Mouse (Mus musculus) cerebellum, postnatal 25 days (tissue): ENCODE measurements around the gene Nr5a1.

Source experiments
- DNase-seq, 2 experiments: peaks; one replicate each; pipeline ENCODE4 v3.0.0; 2021; ENCODE audit warnings: mixed read lengths in 2 of 2

Gene Nr5a1

GRCm38 (mm10) chr2:38714324-38714723, at the start of gene Nr5a1:
TSS of gene Nr5a1 (minus strand) at chr2:38714542.
- DNase-seq, result no peak

GRCm38 (mm10) chr2:38739847-38740246, 25.5 kb upstream of the Nr5a1 start:
- DNase-seq, result no peak

GRCm38 (mm10) chr2:38739410-38739809, 25.1 kb upstream of the Nr5a1 start:
- DNase-seq, result peak; percentile 68 to 86

GRCm38 (mm10) chr2:38738601-38739301, 24.4 kb upstream of the Nr5a1 start:
- no peak for DNase-seq

GRCm38 (mm10) chr2:38735740-38736139, 21.4 kb upstream of the Nr5a1 start:
- no peak for DNase-seq

DNA sequence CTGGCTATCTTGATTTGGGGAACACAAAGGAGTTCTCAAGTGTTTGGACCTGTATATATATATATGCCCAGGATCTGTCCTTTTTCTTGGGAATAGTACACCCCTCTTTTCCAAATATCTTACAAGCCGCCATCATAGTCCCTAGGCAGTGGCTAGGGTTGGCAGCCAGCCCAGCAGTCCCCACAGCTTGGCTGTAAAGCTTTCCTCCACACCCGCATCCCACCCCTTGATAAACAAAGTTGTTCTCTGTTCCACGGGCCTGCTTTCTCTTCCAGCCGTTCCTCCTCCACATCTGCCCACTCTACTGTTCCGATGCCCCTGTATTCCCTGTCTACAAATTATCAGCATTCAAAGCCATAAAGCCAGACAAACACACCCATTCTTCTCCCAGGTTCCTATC, 20.4 kb upstream of the Nr5a1 start:
- DNase-seq, result no peak

DNA sequence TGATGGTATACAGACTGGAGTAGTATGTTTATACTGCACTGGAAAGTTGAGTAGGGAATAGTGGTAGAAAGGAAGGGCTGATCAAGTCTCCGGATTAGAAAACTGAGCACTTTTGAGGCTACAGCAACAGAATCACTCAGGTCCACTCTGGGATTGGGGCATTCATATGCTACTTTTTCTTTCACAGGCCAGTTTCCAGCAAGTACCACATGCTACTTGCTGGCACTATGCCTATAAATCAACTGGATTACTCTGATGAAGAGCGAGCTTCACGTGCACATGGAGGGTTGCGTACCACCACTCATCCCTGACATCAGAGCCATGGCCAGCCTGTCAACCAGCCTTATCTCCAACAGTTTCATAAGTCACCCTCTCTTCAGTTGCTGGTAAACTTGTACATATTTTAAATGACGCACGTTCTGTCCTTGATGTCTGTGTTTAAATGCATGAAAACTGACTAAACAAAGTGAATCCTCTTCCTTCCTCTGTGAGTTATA, 16.0 kb upstream of the Nr5a1 start:
- DNase-seq, result no peak

- DNase-seq, result no peak
Observed at GRCm38 (mm10) chr2:38725427-38725826, 11.1 kb upstream of the Nr5a1 start.

- peak; percentile 64 to 68 for DNase-seq
Observed at GRCm38 (mm10) chr2:38723378-38723777, 9.0 kb upstream of the Nr5a1 start.

- DNase-seq, result no peak
Observed at GRCm38 (mm10) chr2:38722076-38722475, 7.7 kb upstream of the Nr5a1 start.

- no peak for DNase-seq
Observed at GRCm38 (mm10) chr2:38720661-38721060, 6.3 kb upstream of the Nr5a1 start.

GRCm38 (mm10) chr2:38719354-38719753, 5.0 kb upstream of the Nr5a1 start:
- no peak for DNase-seq

DNA sequence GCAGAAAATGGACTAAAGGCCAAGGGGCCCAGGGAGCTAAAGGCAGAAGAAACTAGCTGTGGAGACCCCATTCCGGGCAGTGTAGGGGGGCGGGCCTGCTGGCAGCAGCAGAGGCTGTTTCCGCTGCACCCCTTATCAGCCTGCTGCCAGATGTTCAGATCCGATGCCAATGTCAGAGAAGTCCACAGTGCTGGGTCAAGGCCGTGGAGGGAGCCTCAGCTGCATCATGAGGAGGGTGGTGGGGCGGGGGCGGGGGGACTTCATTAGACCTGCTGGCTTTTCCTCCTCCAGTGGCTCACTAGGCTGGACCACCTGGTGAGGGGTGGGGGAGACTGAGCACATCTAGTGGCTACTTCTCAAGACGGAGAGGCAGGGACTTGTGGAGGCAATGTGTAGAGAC, 4.3 kb upstream of the Nr5a1 start:
- DNase-seq, result no peak

DNA sequence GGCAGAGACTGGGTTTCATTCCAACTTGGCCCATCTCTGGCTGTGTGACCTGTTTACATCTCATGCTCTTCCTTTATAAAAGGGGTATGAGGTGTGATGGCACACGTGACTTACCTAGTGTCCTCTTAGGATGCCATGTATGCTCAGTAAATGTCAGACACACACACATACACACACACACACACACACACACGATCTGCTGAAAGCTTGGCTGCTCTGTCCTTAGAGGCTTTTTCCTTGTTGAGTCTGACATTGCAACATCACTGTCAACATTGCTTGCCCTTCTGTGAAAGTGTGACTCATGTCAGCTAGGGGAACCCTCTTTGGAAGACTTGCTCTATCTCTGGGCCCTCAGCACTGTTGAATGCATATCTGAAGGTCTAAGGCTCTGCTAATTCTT, 3.1 kb upstream of the Nr5a1 start:
- DNase-seq, result no peak

DNA sequence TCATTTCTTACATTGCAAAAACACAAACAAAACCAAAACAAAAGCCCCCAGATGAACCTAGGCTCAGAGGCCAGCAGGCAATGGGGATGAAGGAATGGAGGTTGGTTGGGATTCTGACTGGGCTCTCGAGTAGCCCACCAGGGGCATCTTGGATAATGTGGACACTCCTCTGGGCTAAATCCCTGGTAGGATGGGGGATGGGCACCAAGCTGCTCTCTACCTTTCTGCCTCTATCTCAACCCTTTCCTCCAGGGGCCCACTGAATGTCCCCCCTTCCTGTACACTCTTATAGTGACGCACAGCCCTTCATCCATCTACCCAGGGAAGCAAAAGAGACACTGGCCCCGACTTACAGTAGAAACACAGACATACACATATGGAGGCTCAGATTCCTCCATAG, 746 bp downstream of the Nr5a1 start:
- no peak for DNase-seq

- no peak for DNase-seq
Observed at GRCm38 (mm10) chr2:38712769-38713125, 1.6 kb downstream of the Nr5a1 start.

GRCm38 (mm10) chr2:38712076-38712768, 2.1 kb downstream of the Nr5a1 start:
- no peak for DNase-seq

DNA sequence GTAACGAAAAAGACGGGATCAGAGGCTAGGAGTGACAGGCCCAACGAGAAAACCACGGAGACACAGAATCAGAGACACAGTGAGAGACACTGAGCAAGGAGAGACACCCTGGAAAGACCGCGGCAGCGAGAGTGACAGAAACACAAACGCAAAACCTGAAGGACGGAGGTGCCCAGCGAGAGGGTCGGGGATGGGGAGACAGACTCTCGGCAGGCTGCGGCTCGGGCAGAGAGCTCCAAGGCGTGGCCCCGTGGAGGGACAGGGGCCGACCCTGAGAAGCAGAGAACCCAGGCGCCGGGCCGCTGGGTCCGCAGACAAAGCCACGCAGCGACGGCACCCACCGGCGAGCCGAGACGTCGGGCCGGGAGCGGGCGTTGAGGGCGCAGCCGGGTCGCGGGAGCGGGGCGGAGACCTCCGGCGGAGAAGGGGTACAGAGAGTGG, 2.9 kb downstream of the Nr5a1 start:
- DNase-seq, result peak in 1 of 2 experiments; percentile 22

DNA sequence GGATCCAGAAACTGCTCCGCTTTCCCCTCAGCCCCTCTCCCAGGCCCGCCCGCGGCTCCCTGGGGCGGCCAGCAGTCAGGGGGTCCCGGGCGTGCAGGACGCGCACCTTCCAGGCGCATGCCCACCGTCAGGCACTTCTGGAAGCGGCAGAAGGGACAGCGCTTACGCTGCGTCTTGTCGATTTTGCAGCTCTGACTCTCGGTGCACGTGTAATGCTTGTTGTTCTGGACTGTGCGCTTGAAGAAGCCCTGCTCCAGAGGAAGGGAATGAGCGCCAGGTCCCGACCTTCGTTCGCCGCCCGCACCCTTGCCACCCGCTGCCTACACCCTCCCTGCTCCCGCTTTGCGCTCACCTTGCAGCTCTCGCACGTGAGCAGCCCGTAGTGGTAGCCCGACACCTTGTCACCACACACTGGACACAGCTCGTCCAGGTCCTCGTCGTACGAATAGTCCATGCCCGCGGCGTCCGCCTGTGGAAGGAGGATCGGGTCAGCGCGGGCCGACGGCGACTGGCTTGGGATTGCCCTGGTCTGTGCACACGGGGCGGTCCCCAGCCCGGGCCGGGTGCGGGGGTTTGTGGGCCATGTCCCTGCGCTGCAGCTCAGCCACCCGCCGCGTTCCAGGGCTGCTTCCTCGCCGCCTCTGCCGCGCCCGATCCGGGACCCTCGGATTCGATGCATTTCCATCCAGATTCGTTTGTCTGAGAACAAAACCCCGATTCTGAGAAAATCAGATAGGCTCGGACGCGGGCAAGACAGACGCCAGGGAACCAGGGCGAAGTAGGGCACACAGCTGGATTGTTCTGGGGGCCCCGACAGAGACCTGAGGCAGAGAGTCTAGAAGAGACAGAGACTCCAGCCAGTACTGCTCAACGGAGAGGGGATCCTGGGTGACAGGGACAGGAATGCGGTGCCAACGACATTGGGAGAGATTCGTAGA, 3.8 kb downstream of the Nr5a1 start:
- DNase-seq, result peak; percentile 31 to 55

DNA sequence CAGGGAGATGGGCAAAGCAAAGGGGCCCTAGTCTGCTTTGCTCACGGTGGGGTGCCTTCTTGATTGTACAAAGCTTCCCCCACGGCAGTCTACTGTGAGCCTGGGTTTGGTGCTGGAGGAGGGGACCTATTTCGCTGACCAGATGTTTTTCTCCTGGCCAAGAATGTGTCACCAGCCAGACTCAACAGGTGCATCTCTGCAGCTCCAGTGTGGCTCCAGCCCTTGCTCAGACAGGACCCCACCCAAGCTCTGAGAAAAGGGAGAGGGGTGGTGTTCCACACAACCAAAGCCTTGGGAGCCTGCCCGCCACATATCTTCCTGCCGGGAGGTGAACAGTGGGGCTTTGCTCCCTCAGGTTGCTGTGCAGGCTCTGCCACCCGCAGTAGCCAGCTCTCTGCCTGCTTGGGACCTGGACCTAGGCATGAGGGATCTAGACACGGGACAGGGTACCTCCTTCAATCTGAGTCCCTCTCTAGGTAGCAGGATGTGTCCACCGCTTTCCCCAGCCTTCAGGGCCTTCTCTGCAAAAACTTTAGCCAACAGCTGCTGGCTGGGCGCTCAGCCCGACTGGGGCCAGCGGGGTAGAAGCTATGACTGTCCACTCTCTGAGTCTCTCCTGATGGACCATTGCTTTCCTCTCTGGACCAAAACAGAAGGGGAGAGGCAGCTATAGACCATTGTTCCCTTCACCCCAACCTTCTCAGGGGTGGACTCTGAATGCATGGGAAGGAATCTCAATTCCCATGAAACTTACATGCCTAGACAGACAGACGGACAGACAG, 5.2 kb downstream of the Nr5a1 start:
- DNase-seq, result no peak

GRCm38 (mm10) chr2:38706661-38707060, 7.7 kb downstream of the Nr5a1 start:
- DNase-seq, result no peak

DNA sequence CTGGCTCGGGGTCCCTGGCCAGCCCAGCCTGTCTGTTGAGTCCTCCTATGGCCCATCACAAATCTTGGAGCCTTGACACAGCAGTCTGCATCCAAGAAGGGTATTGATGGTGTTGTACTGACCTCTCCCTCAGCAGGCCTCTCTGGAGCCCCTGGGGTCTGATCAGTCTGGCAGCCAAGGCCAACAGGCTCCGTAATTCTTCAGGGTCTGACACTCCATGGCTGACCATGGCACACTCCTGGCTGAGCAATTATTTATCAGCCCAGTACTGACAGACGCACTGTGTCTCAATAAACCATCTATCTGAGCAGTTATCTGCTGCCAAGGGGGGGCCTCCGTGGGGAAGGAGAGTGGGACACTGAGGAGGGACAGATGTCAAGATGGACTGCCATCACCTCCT, 9.3 kb downstream of the Nr5a1 start:
- DNase-seq, result no peak
